Mouse (Mus musculus): Measurements from ENCODE around the gene Fbxw7. TPM values are rescaled to one million over a fixed set of nuclear protein-coding genes. Genes with fewer than 3 reads are reported as not detected.

Fbxw7 gene
- total RNA-seq, 1 experiment from 2014 or later: 22.1 TPM

DNA sequence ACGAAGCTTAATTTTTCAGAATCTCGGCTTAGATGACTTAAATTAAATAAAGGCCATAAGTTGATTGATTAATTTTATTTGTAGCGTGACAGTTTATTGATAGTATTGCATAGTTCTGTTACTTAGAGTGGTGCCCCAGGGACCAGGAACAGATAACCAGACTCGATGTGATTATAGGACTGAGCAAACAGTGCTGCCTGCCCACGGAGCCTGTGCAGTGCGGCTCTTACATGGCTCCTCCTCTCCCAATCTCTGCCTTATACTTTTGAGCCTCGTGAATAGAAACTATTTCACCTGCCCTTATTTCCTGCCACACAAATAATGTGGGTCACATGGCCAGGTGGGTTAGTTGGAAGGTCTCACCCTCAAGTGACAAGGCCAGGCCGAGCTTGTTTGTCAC is 82.9 kb downstream of the Fbxw7 start:
- no peak for DNase-seq

DNA sequence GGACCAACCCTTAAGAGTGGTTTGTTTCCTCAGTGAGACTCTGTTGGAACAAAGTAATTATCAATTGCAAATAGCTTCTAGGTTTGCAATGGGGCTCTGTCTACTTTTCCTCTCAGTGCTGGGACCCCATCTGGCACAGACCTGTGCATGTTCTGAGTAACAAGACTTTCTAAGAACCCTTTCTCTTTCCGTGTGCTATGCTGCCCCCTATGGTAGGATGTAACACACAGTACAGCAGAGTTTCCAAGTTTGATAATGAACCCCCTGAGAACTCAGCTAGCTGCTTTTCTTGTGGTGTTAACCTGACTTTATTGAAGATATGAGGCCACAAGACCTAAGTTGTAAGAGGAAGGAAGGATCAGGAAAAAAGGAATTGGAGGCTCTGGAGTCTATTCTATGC is 91.5 kb downstream of the Fbxw7 start:
- no peak for DNase-seq

DNA sequence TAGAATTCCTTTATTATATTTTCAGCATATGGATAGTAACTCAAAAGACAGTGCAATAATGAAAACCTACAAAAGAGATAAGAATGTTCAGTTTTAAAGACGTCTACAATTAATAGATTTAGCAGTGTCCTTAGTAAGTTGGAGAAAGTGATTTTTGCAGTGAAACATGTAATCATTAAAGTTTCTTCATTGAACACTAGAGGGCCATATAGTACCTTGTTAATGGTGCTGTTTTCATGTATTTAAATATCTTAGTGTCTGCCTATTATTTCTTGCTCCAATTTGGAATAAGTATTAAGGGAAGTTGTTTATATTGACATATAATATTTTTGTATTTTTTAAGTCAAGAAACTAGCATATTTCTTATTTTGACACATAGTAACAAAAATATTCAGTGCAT is 99.2 kb downstream of the Fbxw7 start:
- DNase-seq: no peak

DNA sequence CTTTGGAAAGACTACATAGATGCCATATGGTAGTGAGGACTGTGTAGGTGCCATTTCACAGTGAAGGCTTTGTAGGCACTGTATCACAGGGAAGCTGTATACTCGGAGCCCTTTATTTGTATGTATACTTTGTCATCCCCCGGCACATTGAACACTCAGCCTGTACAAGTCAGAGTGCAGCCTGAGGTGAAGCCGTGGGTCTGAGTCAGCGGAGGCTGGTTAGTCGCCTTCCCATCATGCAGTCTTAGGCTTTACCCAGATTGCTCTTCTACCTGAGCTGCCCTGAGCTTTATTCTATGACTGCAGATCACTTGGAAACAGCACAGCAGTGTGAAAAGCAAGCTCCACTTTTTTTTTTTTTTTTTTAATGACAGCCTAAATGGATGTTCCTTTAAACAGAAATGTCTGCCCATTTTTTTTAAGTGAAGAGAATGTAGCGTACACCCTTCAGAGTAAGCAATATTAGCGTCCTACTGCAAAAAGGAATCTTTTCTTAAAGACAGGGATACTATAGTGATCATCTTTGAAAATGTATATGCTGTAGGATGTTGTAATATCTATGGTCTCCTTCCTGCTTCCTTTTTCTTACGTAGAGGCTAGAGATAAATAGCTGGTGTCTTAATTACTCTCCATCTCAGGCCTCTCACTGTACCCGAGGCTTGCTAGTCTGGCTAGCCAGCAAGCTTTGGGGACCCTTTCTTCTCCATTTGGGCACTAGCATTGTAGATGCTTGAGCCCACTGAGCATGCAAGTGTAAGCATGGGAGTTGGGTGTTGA is 103.0 kb downstream of the Fbxw7 start:
- DNase-seq: no peak

DNA sequence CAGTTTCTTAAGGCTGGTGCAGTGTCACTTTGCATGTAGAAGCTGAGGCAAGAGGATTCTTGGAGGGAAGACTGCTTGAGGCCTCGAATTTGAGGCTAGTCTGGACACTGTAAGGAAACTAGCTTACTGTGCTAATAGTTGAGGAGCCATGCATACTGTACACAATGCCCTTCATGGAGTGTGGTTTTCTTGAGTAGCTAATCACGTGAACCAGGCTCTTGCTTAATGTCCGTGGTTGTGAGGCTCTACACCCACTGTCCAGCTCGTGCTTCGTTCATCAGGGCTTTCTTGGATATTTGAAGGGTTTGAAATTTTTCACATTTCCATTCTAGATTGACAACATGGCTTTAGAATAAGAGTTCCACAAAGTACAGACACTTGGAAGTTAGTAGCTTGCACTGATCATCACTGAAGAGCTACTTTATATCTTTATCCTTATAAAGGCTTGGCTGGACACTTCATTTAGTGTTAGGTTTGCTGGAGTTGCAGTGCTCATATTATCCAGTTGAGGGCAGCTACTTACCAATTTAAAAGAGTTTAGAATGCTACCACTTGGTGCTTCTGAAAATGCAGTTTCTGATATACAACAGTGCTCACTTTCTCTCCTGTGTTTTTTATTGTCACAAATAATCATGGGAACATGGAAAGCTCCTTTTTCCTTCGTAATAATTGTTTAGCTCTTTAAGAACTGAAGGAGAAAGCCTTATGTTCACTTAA is 106.8 kb downstream of the Fbxw7 start:
- no peak for DNase-seq

DNA sequence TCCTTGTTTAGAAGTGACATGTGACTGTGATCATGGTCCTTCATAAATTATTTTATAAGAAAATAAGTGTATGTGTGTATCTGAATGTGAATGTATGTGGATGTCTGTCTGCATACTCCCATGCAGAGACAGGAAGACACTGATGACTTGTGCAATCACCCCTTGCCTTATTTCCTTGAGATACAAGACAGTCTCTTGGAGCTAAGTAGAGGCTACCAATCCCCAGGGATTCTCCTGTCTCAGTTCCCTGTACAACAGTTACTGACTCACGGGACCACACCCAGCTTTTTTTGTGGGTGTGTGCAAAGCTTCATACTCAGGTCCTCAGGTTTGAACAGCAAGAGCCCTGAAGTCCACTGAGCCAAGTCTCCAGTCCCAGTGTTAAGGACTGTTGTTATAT is 108.2 kb downstream of the Fbxw7 start:
- no peak for DNase-seq

DNA sequence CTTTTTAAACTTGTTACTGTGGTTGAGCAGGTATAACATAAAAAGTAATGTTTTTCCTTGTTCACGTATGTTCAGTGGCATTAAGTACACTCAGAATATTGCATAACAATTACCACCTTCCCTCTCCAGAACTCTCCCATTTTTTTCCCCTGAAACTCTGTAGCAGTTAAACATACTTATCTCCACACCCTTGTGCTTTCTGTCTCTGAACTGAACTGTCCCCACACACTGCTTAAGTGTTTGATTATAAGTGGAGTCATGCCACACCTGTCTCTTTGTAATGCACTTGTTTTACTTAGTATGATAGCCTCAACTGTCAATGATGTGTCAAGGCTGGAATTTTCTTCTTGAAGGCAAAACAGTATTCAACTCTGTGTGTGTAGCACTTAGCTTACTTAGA is 108.6 kb downstream of the Fbxw7 start:
- no peak for DNase-seq

DNA sequence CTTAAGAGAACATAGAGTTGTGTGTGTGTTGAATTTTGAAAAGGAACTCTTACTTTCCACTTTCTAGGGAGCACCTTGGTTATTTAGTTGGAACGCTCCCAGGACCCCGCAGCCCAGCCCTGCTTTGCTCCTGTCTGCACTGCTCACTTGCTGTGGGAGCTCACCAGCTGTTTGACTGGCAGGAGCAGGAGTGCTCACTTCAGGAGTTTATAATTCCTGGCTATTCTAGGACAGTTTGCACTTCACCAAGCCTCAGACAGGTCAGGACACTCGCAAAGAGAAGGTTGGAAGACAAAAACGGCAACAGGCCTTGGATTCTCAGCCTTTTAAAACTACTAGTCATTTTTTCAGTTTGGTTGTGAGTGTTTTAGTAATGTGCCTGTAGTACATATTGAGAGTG is 110.2 kb downstream of the Fbxw7 start:
- no peak for DNase-seq

DNA sequence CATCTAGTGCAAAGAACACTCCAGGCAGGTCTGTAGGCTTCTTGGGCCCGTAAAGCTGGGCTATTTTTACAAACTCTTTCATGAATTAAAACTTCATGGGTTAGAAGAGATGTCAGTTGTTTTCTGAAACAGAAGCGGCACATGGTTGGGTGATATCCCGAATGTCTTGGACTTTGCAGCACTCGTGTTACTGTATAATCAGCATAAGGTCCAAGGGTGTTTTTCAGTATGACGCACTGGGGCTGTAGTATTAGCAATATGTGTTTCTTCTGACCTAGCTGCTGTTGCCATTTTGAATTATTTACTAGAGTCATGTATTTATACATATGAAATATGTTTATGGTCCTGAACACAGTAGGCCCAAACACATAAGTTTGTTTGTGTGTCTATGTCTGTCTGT is 111.1 kb downstream of the Fbxw7 start:
- DNase-seq: no peak

DNA sequence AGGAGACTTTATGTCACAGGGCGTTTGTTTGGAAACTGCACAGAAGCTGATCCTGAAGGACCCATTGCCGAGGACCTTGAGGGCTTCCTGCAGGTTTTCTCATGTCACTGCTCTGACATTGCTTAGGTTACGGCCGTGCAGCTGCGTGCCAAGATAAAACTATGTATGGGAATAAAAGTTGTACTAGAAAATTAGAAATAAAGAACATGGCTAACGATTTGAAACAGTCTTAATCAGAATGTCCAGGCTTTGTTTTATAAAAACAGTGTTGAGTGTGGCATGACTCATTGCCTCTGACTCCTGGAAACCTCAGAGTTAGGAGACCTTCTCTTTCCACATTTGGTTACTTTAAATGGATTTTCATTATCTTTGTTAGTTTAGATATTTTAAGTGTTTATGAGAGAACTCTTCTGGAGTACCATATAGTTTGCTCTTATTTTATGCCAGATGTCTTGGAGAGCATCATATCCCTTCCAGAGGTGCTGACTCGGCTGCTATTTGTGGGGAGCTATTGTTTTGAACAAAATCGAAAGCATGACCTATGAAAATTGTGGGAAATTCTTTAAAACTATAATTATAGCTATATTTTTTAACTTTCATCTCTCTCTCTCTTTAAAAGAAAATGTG is 112.2 kb downstream of the Fbxw7 start:
- no peak for DNase-seq

DNA sequence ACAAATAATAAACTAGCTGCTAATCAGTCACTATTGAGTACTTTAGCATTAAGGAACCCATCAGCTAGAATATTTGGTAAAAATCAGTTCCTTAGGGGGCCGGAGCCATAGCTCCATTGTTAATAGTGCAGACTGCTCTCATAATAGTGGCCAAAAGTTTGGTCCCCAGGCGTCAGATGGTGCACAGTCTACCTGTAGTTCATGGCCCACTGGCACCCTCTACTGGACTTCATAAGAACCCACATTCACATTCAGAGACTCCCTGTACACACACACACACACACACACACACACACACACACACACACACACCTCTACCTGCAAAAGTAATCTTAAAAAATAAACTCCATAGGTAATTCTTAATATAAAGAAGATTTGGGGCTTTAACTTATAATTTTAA is 112.8 kb downstream of the Fbxw7 start:
- DNase-seq: no peak

DNA sequence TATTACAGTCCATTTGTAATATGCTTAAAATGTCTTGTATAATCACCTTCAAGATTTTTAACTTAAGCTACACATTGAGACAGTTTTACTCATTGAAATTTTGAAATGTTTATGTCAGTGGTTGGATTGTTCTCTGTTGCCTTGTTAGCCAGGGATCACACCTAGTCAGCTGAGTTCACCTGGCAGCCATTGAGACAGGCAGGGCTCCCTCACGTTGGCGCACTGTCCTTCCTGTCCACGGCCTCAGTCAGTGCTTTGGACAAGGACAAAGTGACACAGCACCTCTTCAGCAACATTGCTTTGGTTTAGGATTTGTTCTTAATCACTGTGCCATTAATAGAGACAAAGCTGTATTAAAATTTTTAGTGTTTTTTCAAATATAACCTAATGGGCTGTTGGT is 114.1 kb downstream of the Fbxw7 start:
- no peak for DNase-seq

DNA sequence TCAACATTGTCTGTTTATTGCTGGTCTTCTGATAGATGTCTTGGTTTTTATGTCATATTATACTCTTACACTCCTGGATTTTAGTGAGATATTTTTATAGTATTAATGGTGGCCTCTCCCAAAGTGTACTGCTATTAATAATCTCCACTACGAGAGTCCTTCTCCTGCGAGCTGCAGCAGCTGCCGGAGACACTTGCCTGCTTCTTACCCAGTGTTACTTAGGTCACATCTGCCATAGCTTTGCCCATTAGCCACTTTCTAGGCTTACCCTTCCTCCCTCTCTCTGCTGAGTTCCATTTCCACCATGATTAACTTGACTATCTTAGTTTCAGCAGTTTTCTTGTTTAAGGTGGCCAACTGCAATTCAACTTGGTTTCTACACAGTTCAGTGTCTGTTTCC is 115.6 kb downstream of the Fbxw7 start:
- no peak for DNase-seq

DNA sequence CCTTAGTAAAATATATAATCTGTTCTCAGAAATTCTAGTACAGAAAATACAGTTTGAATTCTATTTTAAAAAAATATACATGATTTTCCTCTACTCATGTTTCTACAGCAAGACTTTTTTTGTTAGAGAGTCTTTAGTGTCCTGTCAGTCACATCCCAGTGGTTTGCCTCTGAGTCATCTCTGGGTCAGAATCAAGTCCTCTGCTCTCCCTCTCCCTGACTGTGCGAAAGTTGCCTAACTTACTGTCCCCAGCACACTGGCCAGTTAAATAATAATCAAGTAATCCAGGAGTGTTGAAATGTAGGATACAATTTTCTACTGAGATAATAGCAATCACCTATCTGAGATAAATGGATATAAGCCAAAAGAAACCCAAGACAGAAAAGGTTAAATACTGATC is 120.7 kb downstream of the Fbxw7 start:
- no peak for DNase-seq

DNA sequence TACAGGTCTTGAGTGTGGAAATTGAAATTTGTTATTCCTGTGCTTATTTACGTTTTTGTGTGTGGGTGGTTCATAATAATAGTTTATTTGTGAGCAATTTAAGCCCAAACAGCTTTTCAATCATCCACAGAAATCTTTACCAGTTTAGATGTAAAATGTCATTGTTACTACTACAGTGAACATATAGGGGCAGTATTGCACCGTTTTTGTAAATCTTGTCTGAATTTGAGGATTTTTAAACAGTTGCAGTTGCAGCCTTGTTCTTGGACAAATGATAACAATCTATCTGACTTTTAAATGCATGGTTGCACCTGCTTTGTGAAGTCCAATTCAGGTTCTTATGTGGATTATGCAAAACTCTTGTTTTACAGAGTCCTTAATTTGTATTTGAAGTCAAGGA is 121.2 kb downstream of the Fbxw7 start:
- DNase-seq: no peak

DNA sequence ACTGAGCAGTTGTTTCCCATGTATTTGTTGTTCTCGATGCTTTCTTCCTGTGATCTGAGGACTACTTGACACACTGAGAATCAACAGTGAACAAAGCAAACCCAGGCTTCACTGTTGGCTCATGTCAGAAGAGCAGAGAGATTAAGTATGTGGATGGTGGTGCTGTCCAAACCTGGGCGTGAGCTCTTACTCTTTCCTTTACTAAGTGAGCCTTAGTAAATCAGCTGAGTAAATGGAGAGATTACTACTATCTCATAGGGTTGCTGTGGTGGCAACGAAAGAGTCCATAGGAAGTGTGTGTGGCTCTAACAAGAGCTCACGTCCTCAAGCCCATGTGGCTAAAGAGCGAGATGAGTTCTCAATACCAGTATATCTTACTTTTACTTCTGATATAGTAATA is 121.9 kb downstream of the Fbxw7 start:
- no peak for DNase-seq

DNA sequence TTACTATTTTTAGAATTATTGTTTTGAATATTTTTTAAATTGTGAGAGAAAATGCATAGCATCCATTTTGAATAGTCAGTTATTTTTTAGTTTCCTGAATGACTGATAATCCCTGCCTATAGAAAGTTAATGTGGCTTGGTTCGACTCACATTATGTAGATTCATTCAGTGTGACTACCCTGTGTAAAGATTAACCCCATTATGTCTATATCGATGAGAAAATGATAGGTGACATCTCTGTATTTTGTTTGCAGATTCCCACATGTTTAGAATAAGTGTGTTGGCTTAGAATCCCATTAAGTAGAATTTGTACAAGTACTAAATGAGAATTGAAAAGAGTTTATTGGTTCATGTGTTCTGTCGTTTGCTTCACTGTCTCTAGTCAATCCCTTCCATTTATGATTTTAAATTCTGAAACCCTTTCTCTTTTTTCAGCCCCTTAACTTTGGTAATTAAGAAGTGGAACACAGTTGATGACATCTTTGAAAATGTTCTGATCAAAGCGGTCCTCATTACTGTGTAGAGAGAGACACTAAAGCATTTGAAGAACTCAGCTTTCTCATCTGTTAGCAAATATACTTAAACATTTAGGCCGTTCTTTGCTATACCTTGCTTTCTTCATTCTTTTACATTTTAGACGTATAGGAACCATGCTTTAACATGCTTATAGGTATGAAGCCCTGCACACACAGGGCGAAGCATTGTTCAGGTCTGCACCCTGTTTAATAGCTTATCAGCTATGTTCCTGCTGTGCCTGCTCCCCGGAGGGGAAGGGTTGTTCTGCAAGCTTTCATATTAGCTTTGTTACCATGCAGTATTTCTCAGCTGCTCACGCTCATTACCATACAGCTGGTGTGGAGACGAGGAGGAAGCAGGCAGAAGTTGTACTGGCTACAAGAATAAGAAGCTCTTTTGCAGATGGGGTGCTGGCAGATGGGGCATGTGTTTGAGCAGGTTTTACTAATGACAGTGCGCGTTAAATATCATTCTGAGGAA is 122.6 kb downstream of the Fbxw7 start:
- DNase-seq: no peak

DNA sequence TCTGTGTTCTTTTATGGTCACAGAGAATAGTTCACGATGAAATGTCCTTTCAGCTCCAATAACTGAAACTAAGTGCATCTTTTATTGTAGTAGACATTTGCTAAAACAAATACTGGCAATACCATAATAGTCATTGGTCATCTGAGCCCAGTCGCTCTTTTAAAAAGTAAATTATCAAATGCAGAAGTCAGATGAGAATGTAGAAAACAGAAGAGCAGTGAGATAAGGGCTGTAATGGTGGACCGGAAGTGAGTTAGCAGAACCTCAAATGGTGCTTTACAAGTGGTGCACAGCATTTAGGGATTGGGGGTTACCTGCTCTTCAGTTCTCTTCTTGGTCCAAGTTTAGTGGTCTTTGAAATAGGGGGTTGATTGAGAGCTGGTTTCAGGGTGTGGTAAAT is 129.9 kb downstream of the Fbxw7 start:
- no peak for DNase-seq

DNA sequence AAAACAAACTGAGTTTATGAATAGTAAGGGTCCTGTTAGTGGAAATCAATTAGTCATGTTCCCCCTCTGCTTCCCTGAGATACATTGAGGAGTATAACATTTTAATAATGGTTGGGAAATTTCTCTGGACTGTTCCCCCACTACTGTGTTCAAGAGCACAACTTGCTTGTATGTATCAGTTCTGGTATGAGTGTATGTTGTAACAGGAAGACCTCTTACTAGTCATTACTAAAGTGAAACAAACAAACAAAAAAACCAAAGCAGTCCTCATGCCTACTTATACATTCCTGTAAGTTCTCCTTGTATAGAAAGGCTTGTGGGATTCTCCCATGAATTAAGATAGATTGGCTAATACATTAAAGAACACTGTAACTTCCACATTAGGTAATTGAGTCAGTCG is 131.3 kb downstream of the Fbxw7 start:
- DNase-seq: no peak

DNA sequence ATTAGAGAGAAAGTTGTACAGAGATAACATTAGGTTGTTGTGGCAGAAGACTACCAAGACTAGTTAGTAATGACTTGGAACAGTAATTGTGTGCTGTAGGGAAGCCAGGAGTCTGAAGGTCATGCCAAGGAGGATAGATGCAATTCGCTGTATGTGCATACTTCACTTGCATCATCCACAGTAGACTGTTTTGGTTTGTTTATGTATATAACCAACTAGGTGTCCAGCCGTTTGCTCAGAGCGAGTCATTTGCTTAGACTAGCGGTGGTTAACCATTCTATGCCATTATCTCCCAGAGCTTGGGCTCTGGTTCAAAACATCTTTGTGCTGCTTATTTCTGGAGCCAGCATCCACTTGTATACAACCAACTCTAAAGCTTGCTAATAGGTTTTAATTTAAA is 134.3 kb downstream of the Fbxw7 start:
- DNase-seq: no peak

DNA sequence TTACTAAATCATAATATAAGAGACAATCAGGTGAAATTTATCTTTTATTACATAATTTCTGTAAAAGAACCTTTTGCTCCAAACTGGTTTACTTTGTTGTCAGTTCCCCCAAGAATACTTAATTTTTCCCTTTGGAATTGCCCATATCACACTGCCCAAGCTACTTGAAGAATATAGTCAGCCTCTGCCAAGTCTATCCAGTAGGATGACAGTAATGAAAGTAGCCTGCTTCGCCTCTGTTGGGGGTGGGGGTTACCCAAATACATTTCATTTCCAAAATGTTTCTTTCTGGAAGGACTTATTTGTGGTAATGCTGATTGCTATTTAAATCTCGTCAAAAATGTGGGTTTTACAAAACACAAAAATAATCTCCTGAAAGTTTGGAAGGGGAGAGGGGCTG is 136.6 kb downstream of the Fbxw7 start:
- DNase-seq: no peak

DNA sequence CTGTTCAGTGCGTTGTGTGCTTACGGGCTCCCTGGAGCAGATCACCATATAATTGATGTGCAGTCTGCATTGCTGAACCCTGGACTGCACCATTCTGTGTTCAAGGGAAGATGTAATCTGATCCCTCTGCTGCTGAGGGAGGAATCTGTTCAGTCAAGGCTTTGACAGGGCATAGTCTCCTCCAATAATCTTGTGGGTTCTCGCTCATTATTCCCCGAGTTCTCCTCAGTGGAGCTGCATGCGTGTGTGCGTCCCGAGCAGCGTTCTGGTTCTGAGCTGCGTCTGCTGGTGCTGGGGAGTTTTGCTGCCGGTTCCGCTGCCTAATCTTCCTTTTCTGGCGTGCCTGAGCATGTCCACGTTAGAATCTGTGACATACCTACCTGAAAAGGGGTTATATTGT is 137.1 kb downstream of the Fbxw7 start:
- peak; percentile 40 for DNase-seq
